Mouse (Mus musculus) olfactory bulb, adult 2 months (tissue): Measurements from ENCODE around the gene Nubp2.

Experiments used
- CTCF ChIP-seq: fragments of 200-500 bp; IDR thresholded peaks from 2 replicates; pipeline ENCODE4 v1.5.1; 2012; ENCODE audit warnings: low read depth, mild to moderate bottlenecking, low read length, moderate library complexity; ENCODE audit not compliant: insufficient read depth
- POLR2A ChIP-seq: fragments of 200-500 bp; IDR thresholded peaks from 2 replicates; pipeline ENCODE4 v1.6.1; 2012; ENCODE audit warnings: mild to moderate bottlenecking, low read depth, low read length, moderate library complexity; ENCODE audit not compliant: insufficient read depth

DNA sequence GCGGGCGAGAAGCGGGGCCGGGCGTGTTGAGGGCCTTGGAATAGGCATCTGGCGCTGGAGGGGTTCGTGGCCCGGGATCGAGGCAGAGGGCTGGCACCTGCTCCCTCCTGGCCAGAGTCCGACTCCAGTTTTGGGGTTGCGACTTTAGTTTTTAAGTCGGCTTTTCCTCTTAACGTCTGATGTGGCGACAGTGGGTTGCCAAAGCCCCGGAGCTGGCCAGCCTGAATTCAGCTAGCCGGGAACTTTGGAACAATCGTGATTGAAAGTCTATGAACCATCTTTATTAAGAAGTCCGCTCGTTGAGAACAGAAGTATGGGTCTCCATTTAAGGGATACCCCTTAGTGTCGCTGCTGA lies 35.4 kb downstream of the Nubp2 start:
- TF ChIP-seq CTCF (no peak), POLR2A (no peak)
